Mouse (Mus musculus) C2C12 (cell line): ENCODE data around the gene Brat1. TPM values are rescaled to one million over a fixed set of nuclear protein-coding genes. Genes with fewer than 3 reads are reported as not detected.

ENCODE experiments used
- H3K27me3 ChIP-seq: one replicate; pipeline ENCODE4 v1.6.1; 2011; ENCODE audit not compliant: control insufficient read depth, insufficient read depth, insufficient read length
- H3K36me3 ChIP-seq: one replicate; pipeline ENCODE4 v1.6.1; 2011; ENCODE audit not compliant: control insufficient read depth, insufficient read depth
- H3K4me3 ChIP-seq: one replicate; pipeline ENCODE4 v1.5.1; 2011; ENCODE audit warnings: mild to moderate bottlenecking, control low read depth; ENCODE audit not compliant: poor library complexity, insufficient read depth, severe bottlenecking
- H3K79me2 ChIP-seq: one replicate; pipeline ENCODE4 v1.6.1; 2011; ENCODE audit not compliant: control insufficient read depth, insufficient read depth
- H3K79me3 ChIP-seq: one replicate; pipeline ENCODE4 v1.6.1; 2011; ENCODE audit warnings: low read depth, control low read depth
- H3ac ChIP-seq: one replicate; pipeline ENCODE3; 2011; ENCODE audit warnings: low read depth; ENCODE audit not compliant: control insufficient read depth, insufficient read length
- CEBPB ChIP-seq: IDR thresholded peaks from one replicate; pipeline ENCODE4 v1.6.1; 2011; ENCODE audit warnings: low read depth, mild to moderate bottlenecking, control low read depth, moderate library complexity
- CTCF ChIP-seq: IDR thresholded peaks from one replicate; pipeline ENCODE4 v1.5.1; 2011; ENCODE audit not compliant: control insufficient read depth, insufficient read depth, insufficient read length
- FOSL1 ChIP-seq: IDR thresholded peaks from one replicate; pipeline ENCODE4 v1.8.0; 2011; ENCODE audit warnings: mild to moderate bottlenecking, low read length; ENCODE audit not compliant: poor library complexity, insufficient read depth, severe bottlenecking
- MAX ChIP-seq: IDR thresholded peaks from one replicate; pipeline ENCODE4 v1.6.1; 2011; ENCODE audit warnings: mild to moderate bottlenecking, control low read depth
- MYOD1 ChIP-seq: IDR thresholded peaks from one replicate; pipeline ENCODE4 v1.6.1; 2011; ENCODE audit warnings: low read depth; ENCODE audit not compliant: control insufficient read depth, insufficient read length
- MYOG ChIP-seq: IDR thresholded peaks from one replicate; pipeline ENCODE4 v1.6.1; 2011; ENCODE audit not compliant: control insufficient read depth, insufficient read length; ENCODE audit errors: extremely low read depth
- USF1 ChIP-seq: IDR thresholded peaks from one replicate; pipeline ENCODE4 v1.6.1; 2011; ENCODE audit warnings: low read depth, mild to moderate bottlenecking, control low read depth, moderate library complexity
- polyA plus RNA-seq: library from polyadenylated mRNA; unstranded; fragments of >200 nt; fragmentation: generic; extraction: Trizol; gene quantifications from one replicate; pipeline ENCODE4 v1.2.1, GENCODE M21; 2012; ENCODE audit warnings: missing spikeins

Brat1 gene
- polyA plus RNA-seq, 1 experiment: 9.4 TPM

- Histone ChIP-seq H3K79me2 (no peaks in the 10 kb centered on the region), H3K27me3 (no peaks in the 10 kb centered on the region), H3ac (no peak overlapping the region), H3K79me3 (no peaks in the 10 kb centered on the region), H3K36me3 (peaks cover 5% of the 10 kb centered on the region), H3K4me3 (no peak overlapping the region)
- TF ChIP-seq USF1 (no peak), MYOD1 (no peak), MYOG (no peak), CEBPB (no peak), CTCF (no peak), MAX (no peak), FOSL1 (no peak)
These were observed 29.2 kb upstream of the Brat1 start for GRCm38 (mm10) chr5:140675640-140676039.

GRCm38 (mm10) chr5:140677137-140677536 is 27.7 kb upstream of the Brat1 start:
- H3K36me3 ChIP-seq: peaks cover 7% of the 10 kb centered on the region
- no peaks in the 10 kb centered on the region for H3K79me2 ChIP-seq
- H3ac ChIP-seq: no peak overlapping the region
- TF ChIP-seq MYOG: no peak
- no peak for TF ChIP-seq USF1
- no peaks in the 10 kb centered on the region for H3K27me3 ChIP-seq
- no peaks in the 10 kb centered on the region for H3K79me3 ChIP-seq
- H3K4me3 ChIP-seq: no peak overlapping the region

DNA sequence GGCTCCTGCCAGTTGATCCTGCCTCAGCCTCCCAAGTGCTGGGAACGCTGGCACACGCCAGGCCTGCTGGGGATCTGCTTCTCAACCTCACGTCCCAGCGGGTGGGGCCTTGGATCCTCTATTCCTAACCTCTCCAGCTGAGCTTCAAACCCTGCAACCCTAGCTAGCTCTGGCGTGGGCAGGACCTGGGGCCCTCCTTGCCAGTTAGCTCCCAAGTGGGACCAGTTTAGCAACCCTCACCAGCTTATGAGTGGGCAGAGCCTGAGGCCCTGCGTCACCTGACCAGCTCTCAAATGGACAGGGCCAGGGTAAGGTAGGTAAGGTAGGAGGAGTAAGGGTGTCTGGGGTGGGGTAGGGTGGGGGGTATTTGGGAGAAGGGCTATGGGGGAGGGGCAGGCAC is 24.8 kb upstream of the Brat1 start:
- Histone ChIP-seq H3K79me3 (no peaks in the 10 kb centered on the region), H3K4me3 (no peak overlapping the region), H3K27me3 (no peaks in the 10 kb centered on the region), H3ac (no peak overlapping the region), H3K36me3 (peaks cover 8% of the 10 kb centered on the region), H3K79me2 (no peaks in the 10 kb centered on the region)
- TF ChIP-seq USF1 (no peak), MAX (no peak), FOSL1 (no peak), CTCF (no peak), MYOG (no peak), MYOD1 (no peak), CEBPB (no peak)

- H3ac ChIP-seq: no peak overlapping the region
- H3K4me3 ChIP-seq: no peak overlapping the region
- no peaks in the 10 kb centered on the region for H3K79me3 ChIP-seq
- no peak for TF ChIP-seq MAX
- no peak for TF ChIP-seq CTCF
- no peak for TF ChIP-seq USF1
- TF ChIP-seq MYOG: no peak
- no peak for TF ChIP-seq CEBPB
- no peak for TF ChIP-seq MYOD1
- TF ChIP-seq FOSL1: no peak
- H3K27me3 ChIP-seq: no peaks in the 10 kb centered on the region
- peaks cover 8% of the 10 kb centered on the region for H3K36me3 ChIP-seq
- H3K79me2 ChIP-seq: no peaks in the 10 kb centered on the region
These were observed 23.9 kb upstream of the Brat1 start for GRCm38 (mm10) chr5:140680950-140681349.

- no peaks in the 10 kb centered on the region for H3K79me2 ChIP-seq
- no peak overlapping the region for H3ac ChIP-seq
- no peak overlapping the region for H3K4me3 ChIP-seq
- no peaks in the 10 kb centered on the region for H3K79me3 ChIP-seq
- peaks cover 8% of the 10 kb centered on the region for H3K36me3 ChIP-seq
- H3K27me3 ChIP-seq: no peaks in the 10 kb centered on the region
- TF ChIP-seq FOSL1 (no peak), USF1 (no peak), MYOD1 (no peak), CTCF (no peak), CEBPB (no peak), MYOG (no peak), MAX (no peak)
These were observed 22.7 kb upstream of the Brat1 start for GRCm38 (mm10) chr5:140682113-140682512.
